Mouse (Mus musculus): ENCODE measurements around the gene Iffo1. TPM values are rescaled to one million over a fixed set of nuclear protein-coding genes. Genes with fewer than 3 reads are reported as not detected.

Iffo1 gene
- polyA plus RNA-seq, 1 experiment from 2014 or later, result 21.0 TPM

GRCm38 (mm10) chr6:125110927-125111326, 34.1 kb upstream of the Iffo1 start:
- Histone ChIP-seq H3K4me2 (replicated peaks) (no peak overlapping the region), H3K36me3 (peaks cover 97% of the 10 kb centered on the region), H3K4me3 (no peak overlapping the region), H3K27me3 (no peaks in the 10 kb centered on the region), H3K4me1 (no peaks in the 10 kb centered on the region), H3K9me3 (no peaks in the 10 kb centered on the region), H3K27ac (replicated peaks) (no peak overlapping the region), H3K9ac (replicated peaks) (no peak overlapping the region)
- WGBS, result 88% methylated on average over 7 of the region's 7 CpGs
- ATAC-seq (replicated peaks), result no peak

DNA sequence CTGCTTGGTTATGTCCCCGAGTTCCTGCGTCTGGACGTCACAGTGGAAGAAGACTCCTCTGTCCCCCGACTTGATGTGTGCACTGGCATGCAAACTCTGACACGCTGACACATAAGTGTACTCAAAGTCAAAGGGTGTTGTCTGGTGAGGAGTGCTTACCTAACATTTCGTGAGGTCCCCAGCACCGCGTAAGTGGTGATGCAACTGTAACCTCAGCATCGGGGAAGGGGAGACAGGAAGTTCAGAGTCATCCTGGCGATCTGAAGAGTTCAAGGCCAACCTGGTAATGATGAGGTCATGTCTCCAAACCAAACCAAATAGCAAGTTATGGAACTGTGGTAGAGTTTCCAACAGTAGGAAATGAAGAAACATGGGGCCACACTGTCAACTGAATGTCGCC, 32.5 kb upstream of the Iffo1 start:
- Histone ChIP-seq H3K9me3 (no peaks in the 10 kb centered on the region), H3K36me3 (peaks cover 97% of the 10 kb centered on the region), H3K27ac (replicated peaks) (no peak overlapping the region), H3K9ac (replicated peaks) (no peak overlapping the region), H3K4me2 (replicated peaks) (no peak overlapping the region), H3K4me1 (no peaks in the 10 kb centered on the region), H3K27me3 (no peaks in the 10 kb centered on the region), H3K4me3 (no peak overlapping the region)
- ATAC-seq (replicated peaks), result no peak
- 95% methylated on average over 11 of the region's 11 CpGs for WGBS

GRCm38 (mm10) chr6:125119387-125119786, 25.7 kb upstream of the Iffo1 start:
- no peak for ATAC-seq (replicated peaks)
- Histone ChIP-seq H3K4me1 (no peaks in the 10 kb centered on the region), H3K9me3 (no peaks in the 10 kb centered on the region), H3K27ac (replicated peaks) (no peak overlapping the region), H3K4me2 (replicated peaks) (no peak overlapping the region), H3K4me3 (no peak overlapping the region), H3K9ac (replicated peaks) (no peak overlapping the region), H3K36me3 (peaks cover 95% of the 10 kb centered on the region), H3K27me3 (no peaks in the 10 kb centered on the region)
- 93% methylated on average over 8 of the region's 8 CpGs for WGBS

GRCm38 (mm10) chr6:125128724-125129123, 16.3 kb upstream of the Iffo1 start:
- no peaks in the 10 kb centered on the region for H3K27me3 ChIP-seq
- H3K9ac ChIP-seq (replicated peaks), result no peak overlapping the region
- 91% methylated on average over 12 of the region's 12 CpGs for WGBS
- H3K4me3 ChIP-seq, result no peak overlapping the region
- peaks cover 71% of the 10 kb centered on the region for H3K36me3 ChIP-seq
- peaks cover 20% of the 10 kb centered on the region for H3K4me1 ChIP-seq
- no peak overlapping the region for H3K4me2 ChIP-seq (replicated peaks)
- H3K9me3 ChIP-seq, result no peaks in the 10 kb centered on the region
- no peak for ATAC-seq (replicated peaks)
- no peak overlapping the region for H3K27ac ChIP-seq (replicated peaks)

DNA sequence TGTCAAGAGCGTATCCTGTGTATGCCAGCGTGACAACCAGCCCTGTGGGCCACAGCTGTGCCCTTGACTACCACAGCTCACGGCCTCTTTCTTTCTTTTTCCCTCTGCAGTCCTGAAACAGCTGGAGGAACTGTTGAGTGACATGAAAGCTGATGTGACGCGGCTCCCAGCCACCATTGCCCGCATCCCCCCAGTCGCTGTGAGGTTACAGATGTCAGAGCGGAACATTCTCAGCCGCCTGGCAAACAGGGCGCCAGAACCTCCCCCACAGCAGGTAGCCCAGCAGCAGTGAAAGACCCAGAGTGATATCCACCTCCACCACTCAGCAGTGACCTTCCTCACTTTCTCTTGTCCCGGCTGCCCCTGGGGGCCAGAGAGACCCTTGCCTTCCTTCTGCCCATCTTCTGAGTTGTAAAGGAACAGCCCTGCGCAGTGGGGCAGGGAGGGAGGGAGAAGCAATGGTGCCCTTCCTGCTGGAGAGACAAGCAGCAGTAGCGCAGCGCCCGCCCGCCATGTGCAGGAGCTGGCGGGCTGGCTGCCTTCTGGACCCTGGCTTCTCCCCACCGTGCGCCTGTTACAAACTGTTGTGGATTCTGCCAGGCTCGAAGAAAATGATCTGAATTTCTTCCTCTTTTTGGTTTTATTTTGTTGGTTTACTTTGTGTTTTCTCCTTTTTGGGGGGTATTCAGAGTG, 15.2 kb upstream of the Iffo1 start:
- ATAC-seq (replicated peaks), result no peak
- 89% methylated on average over 20 of the region's 20 CpGs for WGBS
- Histone ChIP-seq H3K4me1 (peaks cover 20% of the 10 kb centered on the region), H3K27me3 (no peaks in the 10 kb centered on the region), H3K27ac (replicated peaks) (no peak overlapping the region), H3K9ac (replicated peaks) (no peak overlapping the region), H3K4me2 (replicated peaks) (no peak overlapping the region), H3K9me3 (no peaks in the 10 kb centered on the region), H3K36me3 (peaks cover 69% of the 10 kb centered on the region), H3K4me3 (no peak overlapping the region)

- peak within 1 kb of the TSS; percentile 76 for H3K9ac ChIP-seq (replicated peaks)
- peaks cover 66% of the 10 kb centered on the region for H3K36me3 ChIP-seq
- H3K9me3 ChIP-seq, result no peaks in the 10 kb centered on the region
- peak within 1 kb of the TSS; percentile 70 for H3K4me2 ChIP-seq (replicated peaks)
- ATAC-seq (replicated peaks), result peak; percentile 94
- peak within 1 kb of the TSS; percentile 90 for H3K4me3 ChIP-seq
- no peaks in the 10 kb centered on the region for H3K27me3 ChIP-seq
- H3K27ac ChIP-seq (replicated peaks), result peak within 1 kb of the TSS; percentile 87
- peaks cover 20% of the 10 kb centered on the region for H3K4me1 ChIP-seq
- whole genome bisulfite sequencing, result under 1% methylated on average over 66 of the region's 66 CpGs
Observed at GRCm38 (mm10) chr6:125131302-125132156, 13.5 kb upstream of the Iffo1 start, which contains the start of gene Nop2. TSS of gene Nop2 (plus strand) at chr6:125131909.

- Histone ChIP-seq H3K4me1 (peaks cover 20% of the 10 kb centered on the region), H3K4me2 (replicated peaks) (peak overlapping the region; percentile 70), H3K9ac (replicated peaks) (peak overlapping the region; percentile 76), H3K9me3 (no peaks in the 10 kb centered on the region), H3K4me3 (peak overlapping the region; percentile 90), H3K27me3 (no peaks in the 10 kb centered on the region), H3K27ac (replicated peaks) (0 out of 2 replicates have a peak overlapping the region, but pooled peaks have one; percentile 87), H3K36me3 (peaks cover 66% of the 10 kb centered on the region)
- WGBS, result 10% methylated on average over 11 of the region's 11 CpGs
- ATAC-seq (replicated peaks), result no peak
Observed at GRCm38 (mm10) chr6:125132470-125132869, 12.6 kb upstream of the Iffo1 start.

DNA sequence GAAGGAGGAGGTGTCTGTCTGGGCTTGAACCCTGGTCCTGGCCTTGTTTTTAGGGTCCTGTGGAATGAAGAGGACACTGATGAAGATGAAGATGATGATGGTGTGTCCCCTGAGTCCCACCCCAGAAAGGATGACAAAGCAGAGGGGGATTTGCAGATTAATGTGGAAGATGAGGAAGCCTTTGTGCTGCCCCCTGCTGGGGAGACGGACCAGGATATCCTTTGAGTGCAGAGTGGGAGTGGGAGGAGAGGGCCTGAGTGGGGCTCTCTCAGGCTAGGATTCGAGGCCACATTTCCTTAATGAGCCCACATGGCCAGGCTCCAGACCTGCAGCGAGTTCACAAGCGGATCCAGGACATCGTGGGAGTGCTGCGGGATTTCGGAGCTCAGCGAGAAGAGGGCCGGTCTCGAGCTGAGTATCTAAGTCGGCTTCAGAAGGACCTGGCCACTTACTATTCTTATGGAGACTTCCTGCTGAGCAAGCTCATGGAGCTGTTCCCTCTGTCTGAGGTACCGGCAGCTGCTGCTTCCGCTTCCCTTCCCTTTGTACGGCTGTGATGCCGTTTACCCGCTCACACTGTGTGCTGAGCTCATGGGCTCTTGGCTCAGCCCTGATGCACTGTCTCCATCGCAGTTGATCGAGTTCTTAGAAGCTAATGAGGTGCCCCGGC, 7.9 kb upstream of the Iffo1 start:
- H3K4me2 ChIP-seq (replicated peaks), result no peak overlapping the region
- H3K27me3 ChIP-seq, result no peaks in the 10 kb centered on the region
- H3K9me3 ChIP-seq, result no peaks in the 10 kb centered on the region
- H3K9ac ChIP-seq (replicated peaks), result no peak overlapping the region
- H3K27ac ChIP-seq (replicated peaks), result no peak overlapping the region
- H3K36me3 ChIP-seq, result peaks cover 82% of the 10 kb centered on the region
- no peak for ATAC-seq (replicated peaks)
- H3K4me1 ChIP-seq, result peaks cover 15% of the 10 kb centered on the region
- 85% methylated on average over 19 of the region's 19 CpGs for WGBS
- no peak overlapping the region for H3K4me3 ChIP-seq

DNA sequence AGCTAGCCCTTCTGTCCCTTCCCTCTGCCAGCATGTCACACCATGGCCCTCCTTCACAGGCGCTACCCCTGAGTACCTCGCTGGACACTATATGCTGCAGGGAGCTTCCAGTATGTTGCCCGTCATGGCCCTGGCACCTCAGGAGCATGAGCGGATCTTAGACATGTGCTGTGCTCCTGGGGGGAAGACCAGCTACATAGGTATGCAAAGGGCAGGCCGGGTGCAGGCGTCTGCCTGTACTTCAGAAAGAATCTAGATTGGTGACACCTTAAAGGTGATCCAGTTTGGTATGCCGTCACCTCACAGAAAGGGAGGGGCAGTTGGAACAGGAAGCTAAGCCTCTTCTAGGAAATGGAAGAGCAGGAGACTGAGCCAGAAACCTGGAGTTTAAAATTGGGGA, 5.3 kb upstream of the Iffo1 start:
- H3K9ac ChIP-seq (replicated peaks), result no peak overlapping the region
- peaks cover 7% of the 10 kb centered on the region for H3K4me1 ChIP-seq
- WGBS, result 94% methylated on average over 7 of the region's 7 CpGs
- H3K4me2 ChIP-seq (replicated peaks), result no peak overlapping the region
- peaks cover 74% of the 10 kb centered on the region for H3K36me3 ChIP-seq
- no peak overlapping the region for H3K4me3 ChIP-seq
- no peak for ATAC-seq (replicated peaks)
- H3K27me3 ChIP-seq, result no peaks in the 10 kb centered on the region
- H3K27ac ChIP-seq (replicated peaks), result no peak overlapping the region
- no peaks in the 10 kb centered on the region for H3K9me3 ChIP-seq

DNA sequence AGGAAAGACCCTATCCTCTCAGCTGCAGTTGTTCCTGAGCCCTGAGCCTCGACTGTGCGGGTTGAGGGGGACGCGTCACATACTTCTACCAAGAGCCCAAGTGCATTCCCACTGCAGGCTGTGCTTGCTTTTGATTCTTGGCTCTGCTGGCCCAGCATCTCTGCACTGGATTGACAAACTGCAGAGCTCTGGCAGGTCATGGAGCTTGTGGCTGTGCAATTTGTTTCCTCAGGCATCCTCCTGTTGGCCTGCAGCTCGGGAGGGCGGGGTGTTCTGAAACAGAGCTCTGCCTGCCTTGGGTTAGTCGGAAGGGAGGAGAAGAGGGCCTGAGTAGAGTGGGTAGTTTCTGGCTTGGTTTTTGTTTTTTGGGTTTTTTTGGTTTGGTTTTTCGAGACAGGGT, 2.6 kb upstream of the Iffo1 start:
- Histone ChIP-seq H3K27ac (replicated peaks) (no peak overlapping the region), H3K27me3 (no peaks in the 10 kb centered on the region), H3K9ac (replicated peaks) (no peak overlapping the region), H3K4me3 (no peak overlapping the region), H3K4me1 (peaks cover 28% of the 10 kb centered on the region), H3K9me3 (no peaks in the 10 kb centered on the region), H3K36me3 (peaks cover 51% of the 10 kb centered on the region), H3K4me2 (replicated peaks) (no peak overlapping the region)
- WGBS, result 91% methylated on average over 8 of the region's 8 CpGs
- no peak for ATAC-seq (replicated peaks)

DNA sequence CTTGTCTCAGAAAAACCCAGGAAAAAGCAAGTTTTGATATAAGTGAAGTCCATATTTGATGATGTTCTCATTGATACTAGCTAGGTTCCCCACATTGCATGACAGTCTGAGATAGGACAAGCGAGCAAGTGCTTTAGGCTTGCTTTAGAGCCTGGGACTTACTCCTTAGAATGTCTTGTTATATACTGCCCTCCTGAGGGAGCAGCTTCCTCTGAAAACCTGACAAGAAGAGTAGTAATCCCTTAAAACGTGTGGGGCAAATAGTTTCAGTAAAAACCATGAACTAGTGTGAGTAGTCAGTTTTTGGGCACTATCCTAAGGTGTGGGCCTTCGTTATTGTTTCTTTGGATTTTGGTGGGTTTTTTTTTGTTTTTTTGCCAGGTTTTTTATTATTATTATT, 1.9 kb upstream of the Iffo1 start:
- H3K27ac ChIP-seq (replicated peaks), result no peak overlapping the region
- no peaks in the 10 kb centered on the region for H3K9me3 ChIP-seq
- no peak overlapping the region for H3K4me2 ChIP-seq (replicated peaks)
- H3K4me3 ChIP-seq, result no peak overlapping the region
- H3K36me3 ChIP-seq, result peaks cover 46% of the 10 kb centered on the region
- peaks cover 35% of the 10 kb centered on the region for H3K4me1 ChIP-seq
- H3K27me3 ChIP-seq, result no peaks in the 10 kb centered on the region
- H3K9ac ChIP-seq (replicated peaks), result no peak overlapping the region
- ATAC-seq (replicated peaks), result no peak
- WGBS, result 83% methylated on average over 3 of the region's 3 CpGs

DNA sequence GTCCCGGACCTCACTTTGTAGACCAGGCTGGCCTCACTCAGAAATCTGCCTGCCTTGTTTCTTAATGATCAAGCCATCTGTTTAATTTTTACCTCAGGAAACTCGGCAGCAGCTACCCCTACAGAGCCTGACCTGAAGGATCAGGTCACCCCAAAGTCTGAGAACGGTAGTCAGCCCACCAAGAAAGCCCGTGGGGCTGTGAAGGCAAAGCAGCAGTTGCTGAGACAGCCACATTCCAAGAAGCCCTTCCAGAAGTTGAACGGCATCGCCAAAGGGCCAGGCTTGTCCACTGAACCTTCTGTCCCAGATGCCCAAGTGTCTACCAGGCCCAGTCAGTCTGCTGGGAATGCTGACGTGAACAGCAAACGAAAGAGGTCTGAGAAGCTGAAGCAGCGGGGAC, 1.1 kb upstream of the Iffo1 start:
- 86% methylated on average over 9 of the region's 9 CpGs for WGBS

More for the DNA sequence above, 1.1 kb upstream of the Iffo1 start:
- Histone ChIP-seq H3K9me3 (no peaks in the 10 kb centered on the region), H3K27ac (replicated peaks) (no peak overlapping the region), H3K4me1 (peaks cover 42% of the 10 kb centered on the region), H3K9ac (replicated peaks) (no peak overlapping the region), H3K27me3 (no peaks in the 10 kb centered on the region), H3K4me2 (replicated peaks) (no peak overlapping the region), H3K36me3 (peaks cover 39% of the 10 kb centered on the region), H3K4me3 (no peak overlapping the region)
- ATAC-seq (replicated peaks), result no peak
